ENCODE assay signal across 34 mouse cellular contexts in the genomic region with DNA sequence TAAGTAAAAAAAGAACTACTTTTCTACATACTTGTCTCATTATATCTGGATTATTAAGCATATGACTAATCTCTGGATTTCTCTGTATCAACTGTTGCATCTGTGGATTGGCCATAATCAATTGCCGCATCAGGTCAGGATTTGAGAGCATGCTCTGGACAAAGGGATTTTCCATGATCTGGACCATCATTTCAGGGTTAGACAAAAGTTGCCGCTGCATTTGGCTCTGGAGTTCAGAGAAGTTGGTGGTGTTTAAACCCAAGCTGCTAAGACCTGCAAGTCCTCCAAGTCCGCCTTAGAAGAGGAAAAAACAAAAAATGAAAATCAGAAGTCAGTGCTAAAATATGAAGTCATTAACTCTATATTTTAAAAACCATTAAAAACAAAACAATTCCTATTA.
"Had no signal": no experiment of that assay in that cellular context is flagged by ENCODE, and none has a peak within 500 bp of the region (broad histone marks: within the 10 kb centered on the region; RNA-seq: fewer than 3 reads in every experiment).

No protein-coding gene starts in this region.

- H3K27ac ChIP-seq: heart, embryonic 10.5 days; heart, embryonic 13.5 days; heart, embryonic 15.5 days; hindbrain, embryonic 10.5 days; hindbrain, embryonic 12.5 days; hindbrain, embryonic 13.5 days; hindbrain, embryonic 14.5 days; hindbrain, embryonic 15.5 days; hindbrain, postnatal 0 days; intestine, embryonic 15.5 days; kidney, embryonic 15.5 days; kidney, postnatal 0 days; layer of hippocampus, adult 2 months had no signal

- H3K9me3 ChIP-seq: heart, embryonic 10.5 days; heart, embryonic 12.5 days; heart, embryonic 13.5 days; heart, embryonic 15.5 days; hindbrain, embryonic 10.5 days; hindbrain, embryonic 12.5 days; hindbrain, embryonic 13.5 days; hindbrain, embryonic 15.5 days; intestine, embryonic 15.5 days; kidney, embryonic 15.5 days had no signal

- H3K4me2 ChIP-seq: heart, embryonic 11.5 days; heart, embryonic 12.5 days; heart, embryonic 13.5 days; heart, embryonic 15.5 days; hindbrain, embryonic 12.5 days; hindbrain, embryonic 13.5 days; hindbrain, embryonic 14.5 days; hindbrain, embryonic 15.5 days; intestine, embryonic 15.5 days; kidney, embryonic 15.5 days had no signal

- H3K27me3 ChIP-seq: heart, embryonic 12.5 days; heart, embryonic 13.5 days; heart, embryonic 15.5 days; hindbrain, embryonic 12.5 days; hindbrain, embryonic 13.5 days; hindbrain, embryonic 15.5 days; intestine, embryonic 15.5 days; kidney, embryonic 15.5 days had no signal

- H3K9ac ChIP-seq: heart, embryonic 12.5 days; heart, embryonic 13.5 days; heart, embryonic 15.5 days; hindbrain, embryonic 12.5 days; hindbrain, embryonic 13.5 days; hindbrain, embryonic 14.5 days; hindbrain, embryonic 15.5 days; intestine, embryonic 15.5 days; kidney, embryonic 15.5 days had no signal

- H3K4me3 ChIP-seq: heart, embryonic 10.5 days; heart, embryonic 12.5 days; heart, embryonic 13.5 days; heart, embryonic 15.5 days; hindbrain, embryonic 10.5 days; hindbrain, embryonic 12.5 days; hindbrain, embryonic 13.5 days; hindbrain, embryonic 15.5 days; intestine, embryonic 15.5 days; kidney, embryonic 15.5 days; layer of hippocampus, adult 2 months had no signal

- DNase-seq: heart, postnatal 10 days; heart, postnatal 14 days; heart, postnatal 36 days; kidney, adult 11 months; kidney, adult 18-20 months; kidney, adult 2 months; kidney, adult 8-10 months; kidney, adult 9 months; kidney, postnatal 10 days; kidney, postnatal 14 days; kidney, postnatal 25 days; kidney, postnatal 36 days; kidney, postnatal 4 days; layer of hippocampus, adult 9-11 months; layer of hippocampus, postnatal 36 days had no signal

- ATAC-seq: hindbrain, embryonic 16.5 days; hindbrain, postnatal 0 days; inflammation-experienced regulatory T-cells, adult 6 months; intestine, embryonic 15.5 days; intestine, embryonic 16.5 days; intestine, postnatal 0 days had no signal

- H3K4me1 ChIP-seq: hindbrain, embryonic 10.5 days; hindbrain, embryonic 12.5 days; hindbrain, embryonic 15.5 days; intestine, embryonic 15.5 days; kidney, embryonic 15.5 days had no signal
